Mouse (Mus musculus) Muller cell, postnatal 12 days (primary cell): ENCODE results near the gene Ina.
A peak's percentile ranks its signal among the peaks of the same experiment; 100 is the strongest.

ENCODE experiments used
- DNase-seq: peaks from one replicate; pipeline ENCODE4 v3.0.0-alpha.2; 2015; ENCODE audit errors: inconsistent ontology term

The Ina gene

GRCm38 (mm10) chr19:47013340-47014158 is 949 bp upstream of the Ina start:
- DNase-seq: no peak

DNA sequence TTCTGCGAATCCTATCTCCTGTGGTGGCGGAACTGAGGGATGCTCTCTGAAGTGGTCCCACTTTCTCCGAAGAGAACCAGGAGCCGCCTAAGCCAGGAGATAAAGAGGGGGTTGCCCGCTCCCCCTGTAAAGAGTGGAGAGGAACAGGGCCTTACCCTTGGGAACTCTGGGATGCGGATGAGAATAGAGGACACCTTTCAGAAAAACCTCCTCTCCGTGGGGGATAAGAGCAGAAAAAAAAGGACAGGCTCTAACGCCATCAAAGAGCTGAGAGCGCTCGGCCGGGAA is 395 bp upstream of the Ina start:
- no peak for DNase-seq

DNA sequence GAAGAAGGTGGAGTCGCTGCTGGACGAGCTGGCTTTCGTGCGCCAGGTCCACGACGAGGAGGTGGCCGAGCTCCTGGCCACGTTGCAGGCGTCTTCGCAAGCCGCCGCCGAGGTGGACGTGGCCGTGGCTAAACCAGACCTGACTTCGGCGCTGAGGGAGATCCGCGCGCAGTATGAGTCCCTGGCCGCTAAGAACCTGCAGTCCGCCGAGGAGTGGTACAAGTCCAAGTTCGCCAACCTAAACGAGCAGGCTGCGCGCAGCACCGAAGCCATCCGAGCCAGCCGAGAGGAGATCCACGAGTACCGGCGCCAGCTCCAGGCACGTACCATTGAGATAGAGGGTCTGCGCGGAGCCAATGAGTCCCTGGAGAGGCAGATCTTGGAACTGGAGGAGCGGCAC is 898 bp downstream of the Ina start:
- DNase-seq: peak; percentile 25

GRCm38 (mm10) chr19:47015965-47016364 is 1.5 kb downstream of the Ina start:
- no peak for DNase-seq

- DNase-seq: peak; percentile 63
Measured at GRCm38 (mm10) chr19:47016487-47016886, 2.0 kb downstream of the Ina start.

GRCm38 (mm10) chr19:47017831-47018230 is 3.3 kb downstream of the Ina start:
- no peak for DNase-seq

- DNase-seq: no peak
Measured at GRCm38 (mm10) chr19:47018330-47018729, 3.8 kb downstream of the Ina start.

DNA sequence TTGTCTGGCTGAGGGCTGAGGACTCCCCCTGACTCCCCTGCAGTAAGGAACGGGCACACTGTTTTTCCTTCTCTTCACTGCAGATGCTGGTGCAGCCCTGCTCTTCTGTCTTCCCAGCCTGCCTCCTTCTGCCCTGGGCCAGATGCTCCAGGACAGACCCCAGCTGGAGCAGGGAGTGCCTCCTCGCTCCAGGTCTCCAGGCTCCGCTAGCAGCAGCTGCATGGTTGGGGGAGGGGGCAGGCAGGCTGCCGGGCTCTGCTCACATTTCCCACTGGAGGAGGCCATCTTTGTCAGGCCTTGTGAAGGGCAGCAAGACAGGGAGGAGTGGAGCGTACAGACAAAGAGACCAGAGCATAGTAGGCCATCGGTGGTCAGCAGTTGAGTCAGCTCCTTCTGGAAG is 4.8 kb downstream of the Ina start:
- no peak for DNase-seq

- DNase-seq: no peak
Measured at GRCm38 (mm10) chr19:47022709-47023108, 8.2 kb downstream of the Ina start.

DNA sequence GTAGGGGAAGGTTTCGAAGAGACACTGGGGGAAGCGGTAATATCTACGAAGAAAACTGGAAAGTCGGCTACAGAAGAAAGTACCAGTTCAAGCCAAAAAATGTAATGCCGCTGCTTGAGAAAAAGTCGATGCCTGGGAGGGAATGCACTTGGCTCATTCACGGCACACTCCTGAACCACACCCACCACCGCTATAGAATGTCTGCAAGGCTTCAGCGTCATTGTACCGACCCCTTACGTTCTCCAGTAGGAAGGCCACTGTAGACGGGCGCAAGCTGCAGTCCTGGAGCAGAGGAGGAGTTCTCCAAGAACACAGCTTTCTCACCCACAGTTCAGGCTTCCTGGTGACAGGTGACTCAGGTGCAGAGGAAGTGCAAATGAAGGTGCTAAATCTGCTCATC is 9.0 kb downstream of the Ina start:
- DNase-seq: no peak

- DNase-seq: no peak
Measured at GRCm38 (mm10) chr19:47024954-47025353, 10.5 kb downstream of the Ina start.

DNA sequence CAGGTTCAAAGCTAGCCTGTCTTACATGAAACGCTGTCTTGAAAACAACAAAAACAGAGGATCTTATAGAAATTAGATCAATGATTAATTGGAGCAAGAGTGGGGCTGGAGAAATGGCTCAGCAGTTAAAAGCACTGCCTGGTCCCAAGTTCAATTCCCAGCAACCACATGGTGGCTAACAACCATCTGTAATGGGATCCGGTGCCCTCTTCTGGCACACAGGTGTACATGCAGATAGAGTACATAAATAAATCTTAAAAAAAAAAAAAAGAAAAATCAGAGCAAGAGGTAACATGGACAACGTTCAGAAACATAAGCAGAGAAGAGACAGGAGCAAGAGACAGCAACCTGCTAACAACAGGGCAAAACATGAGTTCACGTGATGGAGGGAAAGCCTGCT is 12.0 kb downstream of the Ina start:
- no peak for DNase-seq

GRCm38 (mm10) chr19:47029796-47030195 is 15.3 kb downstream of the Ina start:
- DNase-seq: no peak

DNA sequence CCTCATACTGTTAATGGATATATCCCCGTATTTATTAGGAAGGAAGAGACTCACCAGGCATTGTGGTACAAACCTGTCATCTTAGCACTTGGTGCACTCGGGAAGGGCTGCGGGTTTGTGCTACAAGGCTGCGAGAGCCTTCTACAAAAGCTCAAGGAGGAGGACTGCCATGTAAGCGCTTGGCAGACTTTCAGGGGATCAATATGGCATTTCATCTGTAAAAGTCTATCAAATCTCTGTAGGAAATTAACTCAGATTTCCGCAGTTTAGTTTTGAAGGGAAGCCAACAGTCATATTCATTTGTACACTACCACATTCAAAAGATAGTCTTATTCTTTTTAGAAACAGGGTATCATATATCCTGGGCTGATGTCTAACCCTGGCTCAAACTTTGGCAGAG is 17.3 kb downstream of the Ina start:
- DNase-seq: no peak

GRCm38 (mm10) chr19:47034916-47035315 is 20.4 kb downstream of the Ina start:
- DNase-seq: no peak

GRCm38 (mm10) chr19:47036596-47036995 is 22.1 kb downstream of the Ina start:
- no peak for DNase-seq

DNA sequence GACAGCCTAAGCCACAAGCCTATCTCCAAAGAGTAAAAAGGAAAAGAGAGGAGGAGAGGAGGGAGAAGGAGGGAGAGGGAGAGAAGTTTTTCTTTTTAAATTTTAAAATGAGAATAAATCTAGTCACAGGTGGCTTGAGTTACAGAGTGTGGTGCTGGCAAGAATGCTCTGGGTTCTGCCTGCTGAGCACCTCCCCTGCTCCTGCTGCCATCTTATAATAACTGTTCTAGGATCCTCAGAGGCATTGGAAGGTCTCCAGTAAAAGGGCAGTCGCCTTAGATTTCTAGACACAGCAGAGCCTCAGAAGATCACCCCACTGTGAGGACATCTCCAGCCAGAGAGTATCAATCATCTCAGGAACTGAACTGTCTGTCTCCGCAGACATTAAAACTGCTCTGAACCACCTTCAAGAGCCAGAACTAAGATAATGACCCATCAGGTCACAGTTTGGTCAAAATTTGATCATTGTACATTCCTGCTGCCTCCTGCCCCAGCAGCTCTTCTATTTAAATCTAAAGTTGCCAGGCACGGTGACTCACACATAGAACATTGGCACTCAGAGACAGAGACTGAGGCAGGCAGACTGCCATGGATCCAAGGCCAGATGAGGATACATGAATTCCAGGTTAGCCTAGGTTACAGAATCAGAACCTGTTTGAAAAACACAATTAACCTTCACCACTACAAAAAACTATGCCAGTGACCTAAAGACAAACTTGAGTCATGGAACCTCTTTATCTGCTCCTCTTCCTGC is 26.4 kb downstream of the Ina start:
- DNase-seq: peak; percentile 50

DNA sequence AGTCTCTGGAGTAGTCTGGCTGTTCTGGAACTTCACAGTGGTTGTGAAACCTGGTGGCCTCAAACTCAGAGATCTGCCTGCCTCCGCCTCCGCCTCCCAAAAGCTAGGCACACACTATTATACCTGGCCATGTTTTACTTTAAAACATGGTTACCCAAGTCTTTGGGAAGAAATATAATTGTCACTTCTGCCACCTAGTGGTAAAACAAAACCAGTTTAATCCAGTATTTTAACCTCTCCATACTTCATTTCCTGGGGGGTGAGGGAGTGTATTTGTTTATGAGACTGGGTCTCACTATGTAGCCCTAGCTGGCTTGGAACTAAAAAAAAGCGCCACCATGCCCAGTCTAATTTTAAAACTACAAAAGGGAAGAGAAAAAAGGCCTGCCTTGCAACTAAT is 29.1 kb downstream of the Ina start:
- no peak for DNase-seq

DNA sequence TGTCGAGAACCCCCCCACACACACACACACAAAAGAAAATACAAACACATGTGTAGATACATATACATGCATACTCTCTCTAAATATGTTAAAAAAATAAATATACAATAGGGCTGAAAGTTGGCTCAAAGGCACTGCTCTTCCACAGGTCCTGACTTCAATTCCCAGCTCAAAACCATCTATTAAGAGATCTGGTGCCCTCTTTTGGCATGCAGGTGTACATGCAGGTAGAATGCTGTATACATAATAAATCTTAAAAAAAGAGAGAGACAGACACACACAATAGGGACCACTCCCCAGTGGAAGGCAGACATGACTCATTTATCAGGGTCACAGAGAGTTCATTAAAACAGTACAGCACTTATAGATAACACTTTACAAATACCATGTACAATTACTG is 31.8 kb downstream of the Ina start:
- DNase-seq: no peak

DNA sequence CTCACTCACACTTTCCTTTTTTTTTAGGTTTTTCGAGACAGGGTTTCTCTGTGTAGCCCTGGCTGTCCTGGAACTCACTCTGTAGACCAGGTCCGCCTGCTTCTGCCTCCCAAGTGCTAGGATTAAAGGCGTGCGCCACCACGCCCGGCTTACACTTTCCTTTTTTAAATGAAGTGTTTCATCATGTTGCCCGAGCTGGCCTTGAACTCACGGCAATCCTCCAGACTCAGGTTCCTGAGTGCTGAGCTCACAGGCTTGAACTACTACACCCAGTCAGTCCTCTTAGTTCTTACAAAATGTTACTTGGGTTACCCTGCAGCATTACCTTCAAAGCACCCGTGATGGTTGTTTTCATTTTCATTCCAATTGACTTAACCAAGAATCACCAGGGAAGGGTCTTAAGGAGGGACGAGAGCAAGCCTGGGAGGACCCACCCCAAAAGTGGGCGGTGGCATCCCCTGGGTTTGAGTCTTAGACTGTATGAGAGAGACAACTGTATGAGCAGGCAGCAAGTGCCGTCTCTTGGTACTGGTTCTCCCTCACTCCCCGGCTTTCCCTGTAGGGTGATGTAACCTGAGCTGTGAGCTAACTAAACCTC is 32.8 kb downstream of the Ina start:
- no peak for DNase-seq

GRCm38 (mm10) chr19:47049061-47049460 is 34.6 kb downstream of the Ina start:
- DNase-seq: no peak

- DNase-seq: no peak
Measured at GRCm38 (mm10) chr19:47049840-47050239, 35.3 kb downstream of the Ina start.
